Mouse (Mus musculus): ENCODE measurements around the gene Magi2. TPM values are rescaled to one million over a fixed set of nuclear protein-coding genes. Genes with fewer than 3 reads are reported as not detected.
"Not testable (repeated sequence)": the region's sequence is repeated elsewhere in the genome, so short reads cannot be mapped to it uniquely, and the experiment has no call there.

The Magi2 gene
- polyA plus RNA-seq, 2 experiments = 0.08 to 0.15 TPM

DNA sequence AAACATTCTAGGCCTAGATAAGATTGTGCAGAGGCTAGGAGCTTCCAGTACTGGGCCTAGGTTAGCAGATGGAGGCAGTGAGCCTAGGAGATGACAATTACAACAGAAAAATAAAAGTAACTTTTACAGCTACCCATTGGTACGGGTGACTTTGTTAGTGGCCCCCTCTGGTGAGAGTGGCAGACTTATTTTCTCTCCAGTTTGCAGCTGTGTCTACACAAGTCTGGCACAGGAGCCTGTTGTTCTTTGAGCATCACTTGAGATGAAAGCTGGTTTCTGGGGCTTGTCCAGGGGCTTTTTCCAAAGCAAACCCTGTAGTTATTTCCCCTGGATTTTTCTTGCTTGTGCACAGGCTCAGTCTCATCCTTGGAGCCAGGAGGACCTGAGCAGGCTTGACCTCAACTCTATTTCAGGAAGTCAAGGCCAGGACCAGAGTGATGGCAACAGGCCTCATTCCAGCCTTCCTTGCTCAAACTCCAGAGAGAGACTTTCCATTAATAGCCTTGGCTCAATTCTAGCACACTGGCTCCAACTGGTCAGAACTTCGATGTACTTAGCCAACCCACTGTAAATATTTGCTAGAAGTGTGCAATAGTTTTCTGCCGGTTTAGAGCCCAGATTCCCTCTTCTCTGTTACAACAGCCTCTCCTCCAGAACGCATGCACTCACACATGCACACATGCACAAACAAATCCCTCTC lies 1493.5 kb downstream of the Magi2 start:
- DNase-seq (ENCODE audit: low read depth in 3 of 3, low spot score in 3 of 3) = peak in 1 of 3 experiments; percentile 7
- Histone ChIP-seq H3K27ac (no peak overlapping the region), H3K4me2 (ENCODE audit: low read depth) (no peak overlapping the region)

GRCm38 (mm10) chr5:20723226-20723625 lies 1496.4 kb downstream of the Magi2 start:
- 51% methylated on average over 4 of the region's 4 CpGs for WGBS (ENCODE audit: insufficient replicate concordance)
- not testable (repeated sequence) for H3K4me3 ChIP-seq (ENCODE audit: insufficient read depth in 1 of 2, low read depth in 2 of 2, low read length in 2 of 2); H3K36me3 ChIP-seq (replicated peaks; ENCODE audit: control insufficient read depth, insufficient read depth, low read depth); H3K9ac ChIP-seq (replicated peaks); H3K9me3 ChIP-seq (ENCODE audit: control insufficient read depth, low read length); H3K4me1 ChIP-seq (replicated peaks; ENCODE audit: control insufficient read depth in 2 of 2, insufficient read depth in 2 of 2, low read length in 1 of 2); H3K27ac ChIP-seq; H3K4me2 ChIP-seq (ENCODE audit: low read depth); DNase-seq (ENCODE audit: low read depth in 3 of 3, low spot score in 3 of 3); H3K27me3 ChIP-seq (ENCODE audit: control insufficient read depth, insufficient read depth, low read length); ATAC-seq (ENCODE audit: insufficient read depth)

More for the DNA sequence above, 1493.5 kb downstream of the Magi2 start:
- WGBS (ENCODE audit: insufficient replicate concordance) = 49% methylated on average over 4 of the region's 4 CpGs
- Histone ChIP-seq H3K4me3 (ENCODE audit: insufficient read depth in 1 of 2, low read depth in 2 of 2, low read length in 2 of 2) (no peak overlapping the region), H3K9me3 (ENCODE audit: control insufficient read depth, low read length) (no peaks in the 10 kb centered on the region), H3K27me3 (ENCODE audit: control insufficient read depth, insufficient read depth, low read length) (no peaks in the 10 kb centered on the region), H3K4me1 (replicated peaks; ENCODE audit: control insufficient read depth in 2 of 2, insufficient read depth in 2 of 2, low read length in 1 of 2) (no peaks in the 10 kb centered on the region), H3K36me3 (replicated peaks; ENCODE audit: control insufficient read depth, insufficient read depth, low read depth) (no peaks in the 10 kb centered on the region), H3K9ac (replicated peaks) (no peak overlapping the region)
- ATAC-seq (ENCODE audit: insufficient read depth) = peak; percentile 53; the same call in 1 of the 2 replicates
- TF ChIP-seq CTCF (IDR thresholded peaks at IDR 0.05; ENCODE audit: low read depth) = no peak
- no peak for TF ChIP-seq EP300 (IDR thresholded peaks at IDR 0.05; ENCODE audit: low read depth)

DNA sequence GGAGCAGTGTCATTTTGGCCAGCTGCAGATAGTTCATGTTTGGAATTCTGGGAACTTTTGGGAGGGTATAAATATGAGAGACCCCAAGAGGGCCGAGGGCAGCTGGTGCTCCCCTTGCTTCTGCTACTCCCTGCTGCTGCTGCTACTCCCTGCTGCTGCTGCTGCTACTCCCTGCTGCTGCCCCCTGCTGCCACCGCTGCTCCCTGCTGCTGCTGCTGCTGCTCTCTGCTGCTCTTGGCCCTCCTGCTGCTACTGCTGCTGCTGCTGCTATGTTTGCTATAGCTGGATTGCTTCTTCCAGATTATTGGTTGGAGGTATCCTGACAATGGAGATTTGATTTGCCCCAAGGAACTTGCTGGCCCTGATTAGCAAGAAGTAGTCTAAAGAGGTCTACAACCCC lies 1512.0 kb downstream of the Magi2 start:
- H3K36me3 ChIP-seq (replicated peaks; ENCODE audit: control insufficient read depth, insufficient read depth, low read depth) = no peaks in the 10 kb centered on the region
- no peaks in the 10 kb centered on the region for H3K27me3 ChIP-seq (ENCODE audit: control insufficient read depth, insufficient read depth, low read length)
- H3K9me3 ChIP-seq (ENCODE audit: control insufficient read depth, low read length) = no peaks in the 10 kb centered on the region
- no peak for DNase-seq (ENCODE audit: low read depth in 3 of 3, low spot score in 3 of 3)
- no peak overlapping the region for H3K4me3 ChIP-seq (ENCODE audit: insufficient read depth in 1 of 2, low read depth in 2 of 2, low read length in 2 of 2)
- no peak overlapping the region for H3K9ac ChIP-seq (replicated peaks)
- ATAC-seq (ENCODE audit: insufficient read depth) = no peak
- no peak overlapping the region for H3K27ac ChIP-seq
- TF ChIP-seq CTCF (IDR thresholded peaks at IDR 0.05; ENCODE audit: low read depth) = peak; percentile 52
- TF ChIP-seq EP300 (IDR thresholded peaks at IDR 0.05; ENCODE audit: low read depth) = no peak
- 33% methylated on average over 2 of the region's 2 CpGs for WGBS (ENCODE audit: insufficient replicate concordance)
- no peak overlapping the region for H3K4me2 ChIP-seq (ENCODE audit: low read depth)
- no peaks in the 10 kb centered on the region for H3K4me1 ChIP-seq (replicated peaks; ENCODE audit: control insufficient read depth in 2 of 2, insufficient read depth in 2 of 2, low read length in 1 of 2)

GRCm38 (mm10) chr5:20741193-20741592 lies 1514.4 kb downstream of the Magi2 start:
- ATAC-seq (ENCODE audit: insufficient read depth) = no peak

GRCm38 (mm10) chr5:20741936-20742335 lies 1515.1 kb downstream of the Magi2 start:
- H3K4me1 ChIP-seq (replicated peaks; ENCODE audit: control insufficient read depth in 2 of 2, insufficient read depth in 2 of 2, low read length in 1 of 2) = no peaks in the 10 kb centered on the region
- no peak overlapping the region for H3K9ac ChIP-seq (replicated peaks)
- no peaks in the 10 kb centered on the region for H3K27me3 ChIP-seq (ENCODE audit: control insufficient read depth, insufficient read depth, low read length)
- H3K36me3 ChIP-seq (replicated peaks; ENCODE audit: control insufficient read depth, insufficient read depth, low read depth) = no peaks in the 10 kb centered on the region
- H3K9me3 ChIP-seq (ENCODE audit: control insufficient read depth, low read length) = no peaks in the 10 kb centered on the region
- H3K27ac ChIP-seq = no peak overlapping the region
- TF ChIP-seq CTCF (IDR thresholded peaks at IDR 0.05; ENCODE audit: low read depth) (no peak), EP300 (IDR thresholded peaks at IDR 0.05; ENCODE audit: low read depth) (no peak)
- DNase-seq (ENCODE audit: low read depth in 3 of 3, low spot score in 3 of 3) (no peak), ATAC-seq (ENCODE audit: insufficient read depth) (no peak)
- 71% methylated on average over 8 of the region's 8 CpGs for WGBS (ENCODE audit: insufficient replicate concordance)
- H3K4me3 ChIP-seq (ENCODE audit: insufficient read depth in 1 of 2, low read depth in 2 of 2, low read length in 2 of 2) = no peak overlapping the region
- H3K4me2 ChIP-seq (ENCODE audit: low read depth) = no peak overlapping the region

More at GRCm38 (mm10) chr5:20741193-20741592, 1514.4 kb downstream of the Magi2 start:
- no peaks in the 10 kb centered on the region for H3K9me3 ChIP-seq (ENCODE audit: control insufficient read depth, low read length)
- WGBS (ENCODE audit: insufficient replicate concordance) = 69% methylated on average over 6 of the region's 6 CpGs
- H3K27ac ChIP-seq = no peak overlapping the region
- no peak overlapping the region for H3K9ac ChIP-seq (replicated peaks)
- no peaks in the 10 kb centered on the region for H3K36me3 ChIP-seq (replicated peaks; ENCODE audit: control insufficient read depth, insufficient read depth, low read depth)
- no peaks in the 10 kb centered on the region for H3K27me3 ChIP-seq (ENCODE audit: control insufficient read depth, insufficient read depth, low read length)
- H3K4me1 ChIP-seq (replicated peaks; ENCODE audit: control insufficient read depth in 2 of 2, insufficient read depth in 2 of 2, low read length in 1 of 2) = no peaks in the 10 kb centered on the region
- no peak overlapping the region for H3K4me3 ChIP-seq (ENCODE audit: insufficient read depth in 1 of 2, low read depth in 2 of 2, low read length in 2 of 2)
- TF ChIP-seq EP300 (IDR thresholded peaks at IDR 0.05; ENCODE audit: low read depth) = no peak
- TF ChIP-seq CTCF (IDR thresholded peaks at IDR 0.05; ENCODE audit: low read depth) = no peak
- DNase-seq (ENCODE audit: low read depth in 3 of 3, low spot score in 3 of 3) = no peak
- no peak overlapping the region for H3K4me2 ChIP-seq (ENCODE audit: low read depth)
